Mouse (Mus musculus): ENCODE results near the gene Tex44. TPM values are rescaled to one million over a fixed set of nuclear protein-coding genes. Genes with fewer than 3 reads are reported as not detected.

Gene Tex44
- polyA plus RNA-seq, 1 experiment from 2014 or later, result not detected

- H3K4me1 ChIP-seq (ENCODE audit: control insufficient read depth, insufficient read depth, low read length), result peaks cover 3% of the 10 kb centered on the region; the same call in 1 of the 2 replicates
- H3K9ac ChIP-seq (ENCODE audit: low read depth, low read length), result no peak overlapping the region
- no peak overlapping the region for H3K27ac ChIP-seq (ENCODE audit: low read length)
- H3K36me3 ChIP-seq (ENCODE audit: control insufficient read depth, insufficient read depth, low read length), result no peaks in the 10 kb centered on the region
- H3K4me2 ChIP-seq (ENCODE audit: low read depth, low read length), result no peak overlapping the region
- H3K4me3 ChIP-seq (ENCODE audit: low read length), result no peak overlapping the region
- WGBS, result 59% methylated on average over 8 of the region's 8 CpGs
- H3K27me3 ChIP-seq (replicated peaks; ENCODE audit: control insufficient read depth, insufficient read depth, low read length), result no peaks in the 10 kb centered on the region
- no peak for ATAC-seq
- no peaks in the 10 kb centered on the region for H3K9me3 ChIP-seq (ENCODE audit: control insufficient read depth, low read length)
Observed at GRCm38 (mm10) chr1:86397621-86398020, 28.5 kb upstream of the Tex44 start.

- Histone ChIP-seq H3K9me3 (ENCODE audit: control insufficient read depth, low read length) (no peaks in the 10 kb centered on the region), H3K4me3 (ENCODE audit: low read length) (no peak overlapping the region), H3K4me1 (ENCODE audit: control insufficient read depth, insufficient read depth, low read length) (peaks cover 3% of the 10 kb centered on the region; the same call in 1 of the 2 replicates), H3K36me3 (ENCODE audit: control insufficient read depth, insufficient read depth, low read length) (no peaks in the 10 kb centered on the region), H3K27ac (ENCODE audit: low read length) (no peak overlapping the region), H3K4me2 (ENCODE audit: low read depth, low read length) (no peak overlapping the region), H3K9ac (ENCODE audit: low read depth, low read length) (no peak overlapping the region), H3K27me3 (replicated peaks; ENCODE audit: control insufficient read depth, insufficient read depth, low read length) (no peaks in the 10 kb centered on the region)
- WGBS, result 43% methylated on average over 7 of the region's 7 CpGs
- ATAC-seq, result no peak
Observed at GRCm38 (mm10) chr1:86398222-86398621, 27.9 kb upstream of the Tex44 start.

- H3K27me3 ChIP-seq (replicated peaks; ENCODE audit: control insufficient read depth, insufficient read depth, low read length), result no peaks in the 10 kb centered on the region
- no peak overlapping the region for H3K4me3 ChIP-seq (ENCODE audit: low read length)
- H3K27ac ChIP-seq (ENCODE audit: low read length), result no peak overlapping the region
- peaks cover 3% of the 10 kb centered on the region; the same call in 1 of the 2 replicates for H3K4me1 ChIP-seq (ENCODE audit: control insufficient read depth, insufficient read depth, low read length)
- no peak overlapping the region for H3K4me2 ChIP-seq (ENCODE audit: low read depth, low read length)
- WGBS, result 86% methylated on average over 3 of the region's 3 CpGs
- no peak overlapping the region for H3K9ac ChIP-seq (ENCODE audit: low read depth, low read length)
- ATAC-seq, result no peak
- H3K9me3 ChIP-seq (ENCODE audit: control insufficient read depth, low read length), result no peaks in the 10 kb centered on the region
- H3K36me3 ChIP-seq (ENCODE audit: control insufficient read depth, insufficient read depth, low read length), result no peaks in the 10 kb centered on the region
Observed at GRCm38 (mm10) chr1:86399322-86399721, 26.8 kb upstream of the Tex44 start.

- Histone ChIP-seq H3K4me3 (ENCODE audit: low read length) (no peak overlapping the region), H3K9ac (ENCODE audit: low read depth, low read length) (no peak overlapping the region), H3K27me3 (replicated peaks; ENCODE audit: control insufficient read depth, insufficient read depth, low read length) (no peaks in the 10 kb centered on the region), H3K4me1 (ENCODE audit: control insufficient read depth, insufficient read depth, low read length) (peaks cover 3% of the 10 kb centered on the region; the same call in 1 of the 2 replicates), H3K9me3 (ENCODE audit: control insufficient read depth, low read length) (no peaks in the 10 kb centered on the region), H3K27ac (ENCODE audit: low read length) (no peak overlapping the region), H3K4me2 (ENCODE audit: low read depth, low read length) (no peak overlapping the region), H3K36me3 (ENCODE audit: control insufficient read depth, insufficient read depth, low read length) (no peaks in the 10 kb centered on the region)
- no peak for ATAC-seq
- WGBS, result 61% methylated on average over 8 of the region's 8 CpGs
Observed at GRCm38 (mm10) chr1:86400096-86400754, 25.9 kb upstream of the Tex44 start.

GRCm38 (mm10) chr1:86404834-86405233 is 21.3 kb upstream of the Tex44 start:
- WGBS, result 59% methylated on average over 5 of the region's 5 CpGs
- Histone ChIP-seq H3K9me3 (ENCODE audit: control insufficient read depth, low read length) (no peaks in the 10 kb centered on the region), H3K4me2 (ENCODE audit: low read depth, low read length) (no peak overlapping the region), H3K27me3 (replicated peaks; ENCODE audit: control insufficient read depth, insufficient read depth, low read length) (no peaks in the 10 kb centered on the region), H3K4me3 (ENCODE audit: low read length) (no peak overlapping the region), H3K36me3 (ENCODE audit: control insufficient read depth, insufficient read depth, low read length) (no peaks in the 10 kb centered on the region), H3K9ac (ENCODE audit: low read depth, low read length) (no peak overlapping the region), H3K4me1 (ENCODE audit: control insufficient read depth, insufficient read depth, low read length) (peaks cover 15% of the 10 kb centered on the region), H3K27ac (ENCODE audit: low read length) (no peak overlapping the region)
- ATAC-seq, result no peak

- 0 out of 2 replicates have a peak overlapping the region, but pooled peaks have one; percentile 1 for H3K27ac ChIP-seq (ENCODE audit: low read length)
- no peaks in the 10 kb centered on the region for H3K36me3 ChIP-seq (ENCODE audit: control insufficient read depth, insufficient read depth, low read length)
- no peaks in the 10 kb centered on the region for H3K9me3 ChIP-seq (ENCODE audit: control insufficient read depth, low read length)
- peak; percentile 41; the same call in 1 of the 2 replicates for ATAC-seq
- no peak overlapping the region for H3K9ac ChIP-seq (ENCODE audit: low read depth, low read length)
- peaks cover 15% of the 10 kb centered on the region for H3K4me1 ChIP-seq (ENCODE audit: control insufficient read depth, insufficient read depth, low read length)
- H3K4me2 ChIP-seq (ENCODE audit: low read depth, low read length), result no peak overlapping the region
- 64% methylated on average over 4 of the region's 4 CpGs for WGBS
- no peak overlapping the region for H3K4me3 ChIP-seq (ENCODE audit: low read length)
- H3K27me3 ChIP-seq (replicated peaks; ENCODE audit: control insufficient read depth, insufficient read depth, low read length), result no peaks in the 10 kb centered on the region
Observed at GRCm38 (mm10) chr1:86406313-86406712, 19.8 kb upstream of the Tex44 start.

- WGBS, result 46% methylated on average over 8 of the region's 8 CpGs
- no peaks in the 10 kb centered on the region for H3K36me3 ChIP-seq (ENCODE audit: control insufficient read depth, insufficient read depth, low read length)
- H3K4me1 ChIP-seq (ENCODE audit: control insufficient read depth, insufficient read depth, low read length), result peaks cover 15% of the 10 kb centered on the region
- H3K4me2 ChIP-seq (ENCODE audit: low read depth, low read length), result no peak overlapping the region
- H3K4me3 ChIP-seq (ENCODE audit: low read length), result no peak overlapping the region
- H3K9me3 ChIP-seq (ENCODE audit: control insufficient read depth, low read length), result no peaks in the 10 kb centered on the region
- no peak overlapping the region for H3K9ac ChIP-seq (ENCODE audit: low read depth, low read length)
- peak; percentile 57 for ATAC-seq
- H3K27me3 ChIP-seq (replicated peaks; ENCODE audit: control insufficient read depth, insufficient read depth, low read length), result no peaks in the 10 kb centered on the region
- H3K27ac ChIP-seq (ENCODE audit: low read length), result peak overlapping the region; percentile 1; the same call in 1 of the 2 replicates
Observed at GRCm38 (mm10) chr1:86406914-86407313, 19.2 kb upstream of the Tex44 start.

- no peaks in the 10 kb centered on the region for H3K9me3 ChIP-seq (ENCODE audit: control insufficient read depth, low read length)
- no peaks in the 10 kb centered on the region for H3K27me3 ChIP-seq (replicated peaks; ENCODE audit: control insufficient read depth, insufficient read depth, low read length)
- 73% methylated on average over 10 of the region's 10 CpGs for WGBS
- H3K9ac ChIP-seq (ENCODE audit: low read depth, low read length), result no peak overlapping the region
- no peak overlapping the region for H3K4me3 ChIP-seq (ENCODE audit: low read length)
- peaks cover 15% of the 10 kb centered on the region for H3K4me1 ChIP-seq (ENCODE audit: control insufficient read depth, insufficient read depth, low read length)
- H3K36me3 ChIP-seq (ENCODE audit: control insufficient read depth, insufficient read depth, low read length), result no peaks in the 10 kb centered on the region
- H3K27ac ChIP-seq (ENCODE audit: low read length), result no peak overlapping the region
- peak; percentile 69; the same call in 1 of the 2 replicates for ATAC-seq
- H3K4me2 ChIP-seq (ENCODE audit: low read depth, low read length), result no peak overlapping the region
Observed at GRCm38 (mm10) chr1:86408515-86408914, 17.6 kb upstream of the Tex44 start.

- Histone ChIP-seq H3K27ac (ENCODE audit: low read length) (no peak overlapping the region), H3K27me3 (replicated peaks; ENCODE audit: control insufficient read depth, insufficient read depth, low read length) (no peaks in the 10 kb centered on the region), H3K9ac (ENCODE audit: low read depth, low read length) (no peak overlapping the region), H3K9me3 (ENCODE audit: control insufficient read depth, low read length) (no peaks in the 10 kb centered on the region), H3K4me1 (ENCODE audit: control insufficient read depth, insufficient read depth, low read length) (peaks cover 15% of the 10 kb centered on the region), H3K4me2 (ENCODE audit: low read depth, low read length) (no peak overlapping the region), H3K36me3 (ENCODE audit: control insufficient read depth, insufficient read depth, low read length) (no peaks in the 10 kb centered on the region), H3K4me3 (ENCODE audit: low read length) (no peak overlapping the region)
- 92% methylated on average over 2 of the region's 2 CpGs for WGBS
- no peak for ATAC-seq
Observed at GRCm38 (mm10) chr1:86409476-86409875, 16.7 kb upstream of the Tex44 start.

GRCm38 (mm10) chr1:86414715-86415114 is 11.4 kb upstream of the Tex44 start:
- Histone ChIP-seq H3K9ac (ENCODE audit: low read depth, low read length) (no peak overlapping the region), H3K27me3 (replicated peaks; ENCODE audit: control insufficient read depth, insufficient read depth, low read length) (no peaks in the 10 kb centered on the region)
- no peak for ATAC-seq

More at GRCm38 (mm10) chr1:86414715-86415114, 11.4 kb upstream of the Tex44 start:
- Histone ChIP-seq H3K4me2 (ENCODE audit: low read depth, low read length) (no peak overlapping the region), H3K4me3 (ENCODE audit: low read length) (no peak overlapping the region), H3K9me3 (ENCODE audit: control insufficient read depth, low read length) (no peaks in the 10 kb centered on the region), H3K4me1 (ENCODE audit: control insufficient read depth, insufficient read depth, low read length) (no peaks in the 10 kb centered on the region), H3K36me3 (ENCODE audit: control insufficient read depth, insufficient read depth, low read length) (no peaks in the 10 kb centered on the region), H3K27ac (ENCODE audit: low read length) (no peak overlapping the region)
- 80% methylated on average over 5 of the region's 5 CpGs for WGBS
